Mouse (Mus musculus): ENCODE results near the gene Nr2c2ap. TPM values are rescaled to one million over a fixed set of nuclear protein-coding genes. Genes with fewer than 3 reads are reported as not detected.
A peak's percentile ranks its signal among the peaks of the same experiment; 100 is the strongest.

The Nr2c2ap gene
- polyA plus RNA-seq, 1 experiment from 2014 or later = 38.2 TPM

- Histone ChIP-seq H3K4me3 (ENCODE audit: low read depth, low read length) (no peak overlapping the region), H3K4me1 (ENCODE audit: control insufficient read depth, insufficient read depth, low read length) (peaks cover 32% of the 10 kb centered on the region), H3K27ac (ENCODE audit: low read length) (no peak overlapping the region), H3K27me3 (ENCODE audit: control insufficient read depth, insufficient read depth, low read depth, low read length) (no peaks in the 10 kb centered on the region), H3K4me2 (ENCODE audit: low read length) (no peak overlapping the region), H3K9me3 (replicated peaks; ENCODE audit: control insufficient read depth, low read length, poor library complexity, severe bottlenecking) (no peaks in the 10 kb centered on the region), H3K36me3 (ENCODE audit: control insufficient read depth, insufficient read depth, low read length) (peaks cover 35% of the 10 kb centered on the region), H3K9ac (ENCODE audit: low read depth, low read length) (0 out of 2 replicates have a peak overlapping the region, but pooled peaks have one; percentile 8)
- 67% methylated on average over 13 of the region's 13 CpGs for WGBS
- ATAC-seq = no peak
Measured at GRCm38 (mm10) chr8:70114892-70115291, 16.2 kb upstream of the Nr2c2ap start.

GRCm38 (mm10) chr8:70117611-70118010 lies 13.5 kb upstream of the Nr2c2ap start:
- Histone ChIP-seq H3K27ac (ENCODE audit: low read length) (no peak overlapping the region), H3K9me3 (replicated peaks; ENCODE audit: control insufficient read depth, low read length, poor library complexity, severe bottlenecking) (no peaks in the 10 kb centered on the region), H3K4me3 (ENCODE audit: low read depth, low read length) (peak overlapping the region; percentile 76), H3K4me1 (ENCODE audit: control insufficient read depth, insufficient read depth, low read length) (peaks cover 29% of the 10 kb centered on the region), H3K9ac (ENCODE audit: low read depth, low read length) (peak overlapping the region; percentile 87; the same call in 1 of the 2 replicates), H3K36me3 (ENCODE audit: control insufficient read depth, insufficient read depth, low read length) (peaks cover 17% of the 10 kb centered on the region; the same call in 1 of the 2 replicates), H3K27me3 (ENCODE audit: control insufficient read depth, insufficient read depth, low read depth, low read length) (no peaks in the 10 kb centered on the region), H3K4me2 (ENCODE audit: low read length) (peak overlapping the region; percentile 71)
- WGBS = 12% methylated on average over 9 of the region's 9 CpGs
- ATAC-seq = no peak

- Histone ChIP-seq H3K27ac (ENCODE audit: low read length) (peak overlapping the region; percentile 96), H3K9ac (ENCODE audit: low read depth, low read length) (peak overlapping the region; percentile 87), H3K4me3 (ENCODE audit: low read depth, low read length) (peak overlapping the region; percentile 76), H3K27me3 (ENCODE audit: control insufficient read depth, insufficient read depth, low read depth, low read length) (no peaks in the 10 kb centered on the region), H3K9me3 (replicated peaks; ENCODE audit: control insufficient read depth, low read length, poor library complexity, severe bottlenecking) (no peaks in the 10 kb centered on the region), H3K4me2 (ENCODE audit: low read length) (peak overlapping the region; percentile 71), H3K36me3 (ENCODE audit: control insufficient read depth, insufficient read depth, low read length) (peaks cover 14% of the 10 kb centered on the region; the same call in 1 of the 2 replicates), H3K4me1 (ENCODE audit: control insufficient read depth, insufficient read depth, low read length) (peaks cover 23% of the 10 kb centered on the region)
- ATAC-seq = peak; percentile 80
- 2% methylated on average over 17 of the region's 17 CpGs for WGBS
Measured at GRCm38 (mm10) chr8:70118726-70119700, 12.1 kb upstream of the Nr2c2ap start.

GRCm38 (mm10) chr8:70120667-70121066 lies 10.5 kb upstream of the Nr2c2ap start, which contains the start of gene Ncan:
Ncan (minus strand) TSS chr8:70120873.
- Histone ChIP-seq H3K27ac (ENCODE audit: low read length) (peak within 1 kb of the TSS; percentile 96), H3K36me3 (ENCODE audit: control insufficient read depth, insufficient read depth, low read length) (peaks cover 4% of the 10 kb centered on the region; the same call in 1 of the 2 replicates), H3K4me1 (ENCODE audit: control insufficient read depth, insufficient read depth, low read length) (peaks cover 23% of the 10 kb centered on the region), H3K9ac (ENCODE audit: low read depth, low read length) (peak within 1 kb of the TSS; percentile 87), H3K4me2 (ENCODE audit: low read length) (peak within 1 kb of the TSS; percentile 71), H3K27me3 (ENCODE audit: control insufficient read depth, insufficient read depth, low read depth, low read length) (no peaks in the 10 kb centered on the region), H3K4me3 (ENCODE audit: low read depth, low read length) (peak within 1 kb of the TSS; percentile 76), H3K9me3 (replicated peaks; ENCODE audit: control insufficient read depth, low read length, poor library complexity, severe bottlenecking) (no peaks in the 10 kb centered on the region)
- 1% methylated on average over 19 of the region's 19 CpGs for WGBS
- peak; percentile 74 for ATAC-seq

- H3K4me3 ChIP-seq (ENCODE audit: low read depth, low read length) = no peak overlapping the region
- no peak overlapping the region for H3K9ac ChIP-seq (ENCODE audit: low read depth, low read length)
- 56% methylated on average over 2 of the region's 2 CpGs for WGBS
- H3K4me2 ChIP-seq (ENCODE audit: low read length) = no peak overlapping the region
- no peak overlapping the region for H3K27ac ChIP-seq (ENCODE audit: low read length)
- no peaks in the 10 kb centered on the region for H3K9me3 ChIP-seq (replicated peaks; ENCODE audit: control insufficient read depth, low read length, poor library complexity, severe bottlenecking)
- ATAC-seq = no peak
- peaks cover 8% of the 10 kb centered on the region for H3K4me1 ChIP-seq (ENCODE audit: control insufficient read depth, insufficient read depth, low read length)
- H3K36me3 ChIP-seq (ENCODE audit: control insufficient read depth, insufficient read depth, low read length) = no peaks in the 10 kb centered on the region
- H3K27me3 ChIP-seq (ENCODE audit: control insufficient read depth, insufficient read depth, low read depth, low read length) = no peaks in the 10 kb centered on the region
Measured at GRCm38 (mm10) chr8:70122863-70123262, 8.3 kb upstream of the Nr2c2ap start.

GRCm38 (mm10) chr8:70124992-70125391 lies 6.1 kb upstream of the Nr2c2ap start:
- H3K36me3 ChIP-seq (ENCODE audit: control insufficient read depth, insufficient read depth, low read length) = no peaks in the 10 kb centered on the region
- H3K4me1 ChIP-seq (ENCODE audit: control insufficient read depth, insufficient read depth, low read length) = no peaks in the 10 kb centered on the region
- H3K9me3 ChIP-seq (replicated peaks; ENCODE audit: control insufficient read depth, low read length, poor library complexity, severe bottlenecking) = no peaks in the 10 kb centered on the region
- 69% methylated on average over 8 of the region's 8 CpGs for WGBS
- no peak overlapping the region for H3K4me2 ChIP-seq (ENCODE audit: low read length)
- no peaks in the 10 kb centered on the region for H3K27me3 ChIP-seq (ENCODE audit: control insufficient read depth, insufficient read depth, low read depth, low read length)
- no peak for ATAC-seq
- H3K9ac ChIP-seq (ENCODE audit: low read depth, low read length) = no peak overlapping the region
- no peak overlapping the region for H3K27ac ChIP-seq (ENCODE audit: low read length)
- H3K4me3 ChIP-seq (ENCODE audit: low read depth, low read length) = no peak overlapping the region

GRCm38 (mm10) chr8:70128435-70128834 lies 2.7 kb upstream of the Nr2c2ap start:
- H3K27ac ChIP-seq (ENCODE audit: low read length) = peak overlapping the region; percentile 63; the same call in 1 of the 2 replicates
- no peak overlapping the region for H3K4me3 ChIP-seq (ENCODE audit: low read depth, low read length)
- no peaks in the 10 kb centered on the region for H3K9me3 ChIP-seq (replicated peaks; ENCODE audit: control insufficient read depth, low read length, poor library complexity, severe bottlenecking)
- H3K9ac ChIP-seq (ENCODE audit: low read depth, low read length) = peak overlapping the region; percentile 11; the same call in 1 of the 2 replicates
- peaks cover 3% of the 10 kb centered on the region; the same call in 1 of the 2 replicates for H3K36me3 ChIP-seq (ENCODE audit: control insufficient read depth, insufficient read depth, low read length)
- no peak for ATAC-seq
- 79% methylated on average over 3 of the region's 3 CpGs for WGBS
- H3K27me3 ChIP-seq (ENCODE audit: control insufficient read depth, insufficient read depth, low read depth, low read length) = no peaks in the 10 kb centered on the region
- no peak overlapping the region for H3K4me2 ChIP-seq (ENCODE audit: low read length)
- peaks cover 10% of the 10 kb centered on the region for H3K4me1 ChIP-seq (ENCODE audit: control insufficient read depth, insufficient read depth, low read length)

GRCm38 (mm10) chr8:70129309-70129952 lies 1.7 kb upstream of the Nr2c2ap start:
- peaks cover 3% of the 10 kb centered on the region for H3K36me3 ChIP-seq (ENCODE audit: control insufficient read depth, insufficient read depth, low read length)
- ATAC-seq = peak; percentile 70
- H3K4me1 ChIP-seq (ENCODE audit: control insufficient read depth, insufficient read depth, low read length) = peaks cover 10% of the 10 kb centered on the region
- H3K27ac ChIP-seq (ENCODE audit: low read length) = peak overlapping the region; percentile 47; the same call in 1 of the 2 replicates
- H3K4me2 ChIP-seq (ENCODE audit: low read length) = no peak overlapping the region
- no peaks in the 10 kb centered on the region for H3K9me3 ChIP-seq (replicated peaks; ENCODE audit: control insufficient read depth, low read length, poor library complexity, severe bottlenecking)
- H3K27me3 ChIP-seq (ENCODE audit: control insufficient read depth, insufficient read depth, low read depth, low read length) = no peaks in the 10 kb centered on the region
- WGBS = 59% methylated on average over 9 of the region's 9 CpGs
- H3K4me3 ChIP-seq (ENCODE audit: low read depth, low read length) = no peak overlapping the region
- no peak overlapping the region for H3K9ac ChIP-seq (ENCODE audit: low read depth, low read length)
